11 mouse cellular contexts compared by ENCODE assay signal in the genomic region with DNA sequence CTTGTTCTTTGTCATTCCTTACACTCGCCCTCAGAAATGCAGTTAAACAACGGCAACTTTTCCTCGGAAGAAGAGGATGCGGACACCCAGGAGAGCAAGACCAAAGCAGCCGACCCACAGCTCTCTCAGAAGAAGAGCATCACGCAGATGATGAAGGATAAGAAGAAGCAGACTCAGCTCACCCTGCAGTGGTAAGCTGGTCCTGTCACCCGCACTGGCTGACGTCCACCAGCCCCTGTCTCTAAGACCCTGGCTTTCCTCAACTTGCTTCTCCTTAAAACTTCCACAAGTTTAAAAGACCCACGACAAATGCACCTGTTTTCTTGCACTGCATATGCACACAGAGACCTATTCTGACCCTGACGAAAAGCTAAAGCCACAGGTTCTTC. TPM values are rescaled to one million over a fixed set of nuclear protein-coding genes. Genes with fewer than 3 reads are reported as not detected.
DNase-seq lines count a peak whose midpoint lies in the region; ATAC-seq and TF ChIP-seq lines count a peak whose summit lies in the region.
"Had no signal": no experiment of that assay in that cellular context is flagged by ENCODE, and none has a peak within 500 bp of the region (broad histone marks: within the 10 kb centered on the region; RNA-seq: fewer than 3 reads in every experiment).

No protein-coding gene starts in this region.

- H3K9ac ChIP-seq in heart, embryonic 13.5 days: no peak overlapping the region
- no peak overlapping the region for H3K9ac ChIP-seq in liver, postnatal 0 days (replicated peaks)

- H3K36me3 ChIP-seq in heart, embryonic 13.5 days: no peaks in the 10 kb centered on the region
- H3K36me3 ChIP-seq in hindbrain, embryonic 10.5 days: no peaks in the 10 kb centered on the region
- H3K36me3 ChIP-seq in liver, postnatal 0 days (replicated peaks; ENCODE audit: insufficient read depth, low read length): no peaks in the 10 kb centered on the region
- H3K36me3 ChIP-seq in kidney, adult 2 months (ENCODE audit: control insufficient read depth, insufficient read depth, low read length): no peaks in the 10 kb centered on the region

- DNase-seq in heart, adult 9 months (ENCODE audit: low spot score in 2 of 2): no peak
- DNase-seq in R1 (ENCODE audit: low read depth, low spot score): peak; percentile 37
- peak; percentile 23 for DNase-seq in hindbrain, embryonic 10.5 days (ENCODE audit: low spot score)
- DNase-seq in liver, postnatal 0 days: no peak
- DNase-seq in cerebellum, adult 11 months: no peak
- no peak for DNase-seq in ovary, adult 18-20 months (ENCODE audit: low spot score)
- no peak for DNase-seq in kidney, adult 2 months
- DNase-seq: B cell, adult 2 months; thymus, adult 2 months had no signal

- H3K9me3 ChIP-seq in heart, embryonic 13.5 days: no peaks in the 10 kb centered on the region
- H3K9me3 ChIP-seq in hindbrain, embryonic 10.5 days: no peaks in the 10 kb centered on the region
- H3K9me3 ChIP-seq in liver, postnatal 0 days (ENCODE audit: low read length): no peaks in the 10 kb centered on the region

- H3K4me1 ChIP-seq in heart, embryonic 13.5 days: peaks cover 15% of the 10 kb centered on the region
- 0 out of 2 replicates have a peak, but pooled peaks cover 10% of the 10 kb centered on the region for H3K4me1 ChIP-seq in hindbrain, embryonic 10.5 days (replicated peaks)
- peaks cover 6% of the 10 kb centered on the region for H3K4me1 ChIP-seq in liver, postnatal 0 days (ENCODE audit: insufficient read depth)
- no peaks in the 10 kb centered on the region for H3K4me1 ChIP-seq in kidney, adult 2 months (ENCODE audit: control insufficient read depth, insufficient read depth, low read length)

- H3K4me3 ChIP-seq in heart, embryonic 13.5 days: peak overlapping the region; percentile 49
- H3K4me3 ChIP-seq in hindbrain, embryonic 10.5 days: peak overlapping the region; percentile 54
- H3K4me3 ChIP-seq in liver, postnatal 0 days (ENCODE audit: low read depth, low read length): peak overlapping the region; percentile 44; the same call in 1 of the 2 replicates
- no peak overlapping the region for H3K4me3 ChIP-seq in kidney, adult 2 months (ENCODE audit: insufficient read depth, low read depth, low read length)

- no peak for ATAC-seq in heart, embryonic 13.5 days (ENCODE audit: extremely low read depth, insufficient number of reproducible peaks, low FRiP score, low TSS enrichment)
- ATAC-seq in liver, postnatal 0 days: no peak

- no peak for TF ChIP-seq EP300 in liver, postnatal 0 days (IDR thresholded peaks at IDR 0.05; ENCODE audit: low read depth)

- no peak for TF ChIP-seq CTCF in liver, postnatal 0 days (IDR thresholded peaks at IDR 0.05; ENCODE audit: low read depth)
- no peak for TF ChIP-seq CTCF in kidney, adult 2 months (conservative IDR thresholded peaks at IDR 0.05; ENCODE audit: insufficient read depth, insufficient read length, low read depth, low read length)

- no peak for TF ChIP-seq POLR2A in kidney, adult 2 months (IDR thresholded peaks at IDR 0.05; ENCODE audit: low read depth, low read length)

- H3K27ac ChIP-seq in heart, embryonic 13.5 days (replicated peaks): no peak overlapping the region
- H3K27ac ChIP-seq in hindbrain, embryonic 10.5 days: no peak overlapping the region
- H3K27ac ChIP-seq in liver, postnatal 0 days (ENCODE audit: low read depth): no peak overlapping the region
- H3K27ac ChIP-seq in kidney, adult 2 months (ENCODE audit: insufficient read depth, low read depth, low read length): no peak overlapping the region

- WGBS in heart, embryonic 13.5 days: 9% methylated on average over 10 of the region's 10 CpGs
- 5% methylated on average over 10 of the region's 10 CpGs for WGBS in hindbrain, embryonic 10.5 days
- WGBS in liver, postnatal 0 days (ENCODE audit: insufficient replicate concordance): 8% methylated on average over 10 of the region's 10 CpGs
- WGBS in kidney, adult 2 months: 5% methylated on average over 10 of the region's 10 CpGs

- H3K27me3 ChIP-seq in heart, embryonic 13.5 days (replicated peaks): peaks cover 35% of the 10 kb centered on the region
- peaks cover 56% of the 10 kb centered on the region for H3K27me3 ChIP-seq in hindbrain, embryonic 10.5 days (ENCODE audit: insufficient read depth, poor library complexity, severe bottlenecking)
- peaks cover 16% of the 10 kb centered on the region for H3K27me3 ChIP-seq in liver, postnatal 0 days (ENCODE audit: insufficient read depth, low read length)
- peaks cover 1% of the 10 kb centered on the region; the same call in 1 of the 2 replicates for H3K27me3 ChIP-seq in kidney, adult 2 months (replicated peaks; ENCODE audit: control insufficient read depth, insufficient read depth, low read length)

- peak overlapping the region; percentile 72 for H3K4me2 ChIP-seq in heart, embryonic 13.5 days
- peak overlapping the region; percentile 73 for H3K4me2 ChIP-seq in liver, postnatal 0 days (ENCODE audit: low read depth, low read length)

RNA-seq across cellular contexts. Expression of a gene that starts 0.7 kb away (rescaled TPM):
- polyA plus RNA-seq in heart, embryonic 13.5 days (2015; fragmentation: Nextera tagmentation; extraction: Ambion mirVana): 0.11 TPM in 1 of 2 replicates, not detected in the other
- polyA plus RNA-seq in hindbrain, embryonic 10.5 days (2016; fragmentation: Nextera tagmentation; extraction: Ambion mirVana): not detected in 2 replicates
- not detected in 2 replicates for polyA plus RNA-seq in liver, postnatal 0 days (2015; fragmentation: Nextera tagmentation; extraction: Ambion mirVana)
- not detected in 2 replicates for polyA plus RNA-seq in kidney, adult 2 months (2012; rRNA removed)
- polyA plus RNA-seq: gonadal fat pad, adult 2 months had no signal

RNA-seq across cellular contexts. Expression of a gene that starts 47.0 kb away (rescaled TPM):
- not detected in 2 replicates for polyA plus RNA-seq in heart, embryonic 13.5 days (2015; fragmentation: Nextera tagmentation; extraction: Ambion mirVana)
- not detected in 2 replicates for polyA plus RNA-seq in hindbrain, embryonic 10.5 days (2016; fragmentation: Nextera tagmentation; extraction: Ambion mirVana)
- 0.05 TPM in 1 of 2 replicates, not detected in the other for polyA plus RNA-seq in liver, postnatal 0 days (2015; fragmentation: Nextera tagmentation; extraction: Ambion mirVana)
- polyA plus RNA-seq in kidney, adult 2 months (2012; rRNA removed): not detected in 2 replicates
- polyA plus RNA-seq: gonadal fat pad, adult 2 months had no signal

Comparison
In these comparisons a context has a peak if more than half of its experiments do, and no peak if none do; other contexts are left out.
1. DNase-seq: peak in R1 (single experiment) and hindbrain, embryonic 10.5 days (single experiment); none in heart, adult 9 months (0 of 2), liver, postnatal 0 days (single experiment), cerebellum, adult 11 months (single experiment), ovary, adult 18-20 months (single experiment) and kidney, adult 2 months (single experiment).